Mouse (Mus musculus): ENCODE results near the gene Gm21454.
"Not testable (repeated sequence)": the region's sequence is repeated elsewhere in the genome, so short reads cannot be mapped to it uniquely, and the experiment has no call there.

The Gm21454 gene

DNA sequence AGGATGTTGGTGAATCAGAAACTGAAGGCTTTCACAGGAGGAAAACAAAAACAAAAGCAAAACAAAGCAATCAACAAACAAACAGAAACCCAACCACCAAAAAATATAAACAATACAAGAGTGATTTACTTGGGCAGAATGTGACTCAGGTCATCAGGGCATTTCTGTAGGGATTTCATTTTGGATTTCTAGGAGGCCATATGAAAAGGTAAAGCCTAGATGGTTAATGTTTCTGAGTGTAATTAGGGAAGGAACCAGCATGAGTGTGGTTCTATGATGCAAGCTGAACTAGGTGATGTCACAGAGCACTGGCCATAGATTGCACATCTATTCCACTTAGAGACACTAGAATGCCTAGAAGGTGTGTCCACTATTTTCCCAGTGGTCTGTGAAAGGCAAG, at the start of gene Gm21454, which contains the start of gene Gm21440:
Gm21454 (plus strand) TSS at position 352 of the 400 bp plus-strand sequence.
Gm21440 (plus strand) TSS at position 301 of the 400 bp plus-strand sequence.
- DNase-seq (ENCODE audit: low spot score in 2 of 2), result not testable (repeated sequence)

DNA sequence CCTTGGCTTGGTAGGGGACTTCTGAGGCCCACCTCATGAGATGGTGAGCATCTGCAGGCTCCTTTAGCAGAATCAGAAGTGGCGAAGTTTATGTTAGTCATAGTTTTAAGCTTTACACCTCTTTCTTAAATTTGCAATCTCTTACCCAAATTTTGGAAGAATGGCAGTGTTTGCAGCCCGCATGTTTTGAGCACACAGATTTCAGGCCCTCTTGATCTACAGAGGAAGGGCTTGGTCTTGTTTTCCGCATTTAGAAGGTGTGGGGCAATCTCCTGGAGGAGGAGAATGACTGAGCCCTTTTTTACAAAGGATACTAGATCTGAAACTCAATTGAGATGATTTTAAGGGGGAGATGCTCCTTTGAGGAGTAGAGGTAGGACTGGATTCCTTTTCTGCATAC, 28.4 kb upstream of the Gm21454 start, which contains the start of gene Gm21828:
Gm21828 (minus strand) TSS at position 101 of the 400 bp plus-strand sequence.
- not testable (repeated sequence) for DNase-seq (ENCODE audit: low spot score in 2 of 2)

DNA sequence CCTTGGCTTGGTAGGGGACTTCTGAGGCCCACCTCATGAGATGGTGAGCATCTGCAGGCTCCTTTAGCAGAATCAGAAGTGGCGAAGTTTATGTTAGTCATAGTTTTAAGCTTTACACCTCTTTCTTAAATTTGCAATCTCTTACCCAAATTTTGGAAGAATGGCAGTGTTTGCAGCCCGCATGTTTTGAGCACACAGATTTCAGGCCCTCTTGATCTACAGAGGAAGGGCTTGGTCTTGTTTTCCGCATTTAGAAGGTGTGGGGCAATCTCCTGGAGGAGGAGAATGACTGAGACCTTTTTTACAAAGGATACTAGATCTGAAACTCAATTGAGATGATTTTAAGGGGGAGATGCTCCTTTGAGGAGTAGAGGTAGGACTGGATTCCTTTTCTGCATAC, 96.7 kb downstream of the Gm21454 start, which contains the start of gene Gm21725:
Gm21725 (minus strand) TSS at position 101 of the 400 bp plus-strand sequence.
- not testable (repeated sequence) for DNase-seq (ENCODE audit: low spot score in 2 of 2)

Measured in frontal cortex, postnatal 36 days (tissue).